ENCODE assay signal across 8 mouse cellular contexts in genomic region chr2:104816866-104817439, GRCm38 (mm10). TPM values are rescaled to one million over a fixed set of nuclear protein-coding genes. Genes with fewer than 3 reads are reported as not detected.
DNase-seq lines count a peak whose midpoint lies in the region; ATAC-seq lines count a peak whose summit lies in the region.

No protein-coding gene starts in this region.

- no peaks in the 10 kb centered on the region for H3K36me3 ChIP-seq in megakaryocyte, embryonic 14.5 days (replicated peaks; ENCODE audit: low read length)

- peak overlapping the region; percentile 94 for H3K4me3 ChIP-seq in megakaryocyte, embryonic 14.5 days (replicated peaks)

- peaks cover 23% of the 10 kb centered on the region for H3K4me1 ChIP-seq in megakaryocyte, embryonic 14.5 days

- DNase-seq in adrenal gland, adult 18-20 months (ENCODE audit: low spot score in 2 of 2) = peak; percentile 90 to 92
- peak; percentile 93 for DNase-seq in embryo, embryonic 10.5 days (ENCODE audit: low spot score)
- peak; percentile 93 for DNase-seq in gastrocnemius, postnatal 14 days
- peak; percentile 53 to 85 for DNase-seq in left cerebral cortex, adult 9 months (ENCODE audit: low spot score in 2 of 2)
- DNase-seq in right cerebral cortex, adult 2 months (ENCODE audit: low spot score in 2 of 2) = peak; percentile 80 to 83
- DNase-seq in urinary bladder, postnatal 10 days (ENCODE audit: low spot score) = peak; percentile 63

- ATAC-seq in inflammation-experienced regulatory T-cells, adult 6 months = peak; percentile 60

- intact Hi-C loops in gastrocnemius, postnatal 14 days (cut with DNase I; ENCODE audit: low total_unique reads) = no loop called here

- peaks cover 23% of the 10 kb centered on the region for H3K27me3 ChIP-seq in megakaryocyte, embryonic 14.5 days (replicated peaks)

- H3K9me3 ChIP-seq in megakaryocyte, embryonic 14.5 days = no peaks in the 10 kb centered on the region

RNA-seq across cellular contexts. Expression of gene Qser1, which starts 0.4 kb away (rescaled TPM):
- 10 to 100 TPM; 20.4 to 21.6 TPM for total RNA-seq in adrenal gland, adult 18-20 months (2021)
- 10 to 100 TPM; 27.2 to 28.4 TPM for total RNA-seq in gastrocnemius, postnatal 14 days (2021)
- 1 to 10 TPM in 2 of 3 experiments, not detected in 1; 1.5 to 1.8 TPM for polyA plus RNA-seq in inflammation-experienced regulatory T-cells, adult 6 months (2017; shearing (Covaris generic))
- polyA plus RNA-seq in megakaryocyte, embryonic 14.5 days (2012; ENCODE audit: insufficient read depth, low replicate concordance) = 0.15 TPM in 1 of 2 replicates, not detected in the other

RNA-seq across cellular contexts. Expression of gene Prrg4, which starts 32.7 kb away (rescaled TPM):
- 10 to 100 TPM in 1 of 2 experiments, 1 to 10 TPM in 1; 4.2 to 29.0 TPM for total RNA-seq in adrenal gland, adult 18-20 months (2021)
- 1 to 10 TPM in 1 of 2 experiments, under 1 TPM in 1; 0.51 to 1.3 TPM for total RNA-seq in gastrocnemius, postnatal 14 days (2021)
- 1 to 10 TPM in 1 of 3 experiments, under 1 TPM in 2; 0.18 to 1.6 (median 0.46) TPM for polyA plus RNA-seq in inflammation-experienced regulatory T-cells, adult 6 months (2017; shearing (Covaris generic))
- polyA plus RNA-seq in megakaryocyte, embryonic 14.5 days (2012; ENCODE audit: insufficient read depth, low replicate concordance) = 0.35 TPM in 1 of 2 replicates, not detected in the other

RNA-seq across cellular contexts. Expression of gene Ccdc73, which starts 50.7 kb away (rescaled TPM):
- 1 to 10 TPM; 6.0 to 8.6 TPM for total RNA-seq in adrenal gland, adult 18-20 months (2021)
- 1 to 10 TPM; 4.0 to 4.4 TPM for total RNA-seq in gastrocnemius, postnatal 14 days (2021)
- 1 to 10 TPM; 2.8 to 7.2 (median 3.0) TPM for polyA plus RNA-seq in inflammation-experienced regulatory T-cells, adult 6 months (2017; shearing (Covaris generic))
- polyA plus RNA-seq in megakaryocyte, embryonic 14.5 days (2012; ENCODE audit: insufficient read depth, low replicate concordance) = not detected in 2 replicates

Comparison
In these comparisons a context has a peak if more than half of its experiments do, and no peak if none do; other contexts are left out.
1. Peak in every context shown above with its lines: DNase-seq, ATAC-seq and H3K4me3 ChIP-seq.